Mouse (Mus musculus) hematopoietic stem cell, adult 5-6 weeks (primary cell): ENCODE measurements around the gene Ror1. TPM values are rescaled to one million over a fixed set of nuclear protein-coding genes. Genes with fewer than 3 reads are reported as not detected.

Source experiments
- ATAC-seq, 2 experiments: fragments of 125-278 bp in 1 of 2; replicated peaks in 1 of 2; 2 replicates each; pipeline ENCODE4 v1.8.0; 2016 to 2017; ENCODE audit warnings: inconsistent platforms in 2 of 2, mild to moderate bottlenecking in 2 of 2, moderate number of reproducible peaks in 2 of 2, low read depth in 1 of 2, moderate TSS enrichment in 1 of 2; ENCODE audit not compliant: low FRiP score in 2 of 2, poor library complexity in 2 of 2, severe bottlenecking in 2 of 2, insufficient read depth in 1 of 2, low TSS enrichment in 1 of 2
- total RNA-seq: library from RNA; stranded (forward); fragments of 172-1452, 232-1000 nt; gene quantifications from 2 replicates; pipeline ENCODE4 v1.2.3, GENCODE M21; 2017

The Ror1 gene
- total RNA-seq, 1 experiment from 2014 or later: 0.35 TPM

DNA sequence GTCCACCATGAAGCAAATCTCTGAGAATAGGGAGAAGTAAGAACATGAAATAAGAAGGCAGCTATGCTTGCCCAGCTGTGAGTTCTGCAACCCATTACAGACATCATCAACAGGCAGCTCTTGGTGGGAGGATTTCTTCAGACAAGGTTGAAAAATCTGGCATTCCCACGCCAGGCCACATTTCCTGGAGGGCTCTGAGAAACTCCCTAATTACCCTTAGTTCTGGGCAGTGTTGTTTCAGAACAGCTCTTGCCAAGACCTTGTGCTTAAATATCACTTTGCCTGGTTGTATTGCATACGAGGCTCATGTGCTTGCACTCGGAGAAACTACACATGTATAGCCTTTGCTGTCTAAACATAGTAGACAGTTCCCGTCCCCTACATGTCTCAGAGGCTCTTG, 211.8 kb downstream of the Ror1 start:
- no peak for ATAC-seq

GRCm38 (mm10) chr4:100311775-100312537, 216.4 kb downstream of the Ror1 start:
- no peak for ATAC-seq

GRCm38 (mm10) chr4:100315066-100315465, 219.5 kb downstream of the Ror1 start:
- ATAC-seq: no peak

GRCm38 (mm10) chr4:100321758-100322157, 226.2 kb downstream of the Ror1 start:
- peak; percentile 39 to 42; a peak in 1 of 4 replicates for ATAC-seq

GRCm38 (mm10) chr4:100324719-100325515, 229.3 kb downstream of the Ror1 start:
- ATAC-seq: no peak

- ATAC-seq: no peak
Measured at GRCm38 (mm10) chr4:100328361-100328970, 232.9 kb downstream of the Ror1 start.

- ATAC-seq: no peak
Measured at GRCm38 (mm10) chr4:100335168-100335567, 239.6 kb downstream of the Ror1 start.

DNA sequence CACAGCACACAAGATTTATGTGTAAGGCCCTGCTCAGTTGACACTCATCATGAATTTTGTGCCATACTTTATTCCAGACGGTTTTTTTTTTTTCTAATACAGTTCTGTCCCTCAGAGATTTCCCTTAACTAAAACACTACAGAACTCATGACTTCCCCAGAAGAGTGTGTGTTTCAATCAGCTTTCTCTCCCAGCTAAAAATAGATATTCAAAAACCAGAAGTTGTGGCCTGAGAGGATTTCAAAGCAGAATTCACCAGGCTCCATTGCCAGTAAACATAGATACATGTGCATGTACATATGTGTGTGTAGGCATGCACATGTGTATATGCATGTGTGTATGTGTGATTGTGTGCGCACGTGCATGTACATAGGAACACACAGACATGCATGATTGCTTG, 252.2 kb downstream of the Ror1 start:
- peak; percentile 36 to 71; a peak in 3 of 4 replicates for ATAC-seq

- ATAC-seq: no peak
Measured at GRCm38 (mm10) chr4:100350106-100350795, 254.7 kb downstream of the Ror1 start.

DNA sequence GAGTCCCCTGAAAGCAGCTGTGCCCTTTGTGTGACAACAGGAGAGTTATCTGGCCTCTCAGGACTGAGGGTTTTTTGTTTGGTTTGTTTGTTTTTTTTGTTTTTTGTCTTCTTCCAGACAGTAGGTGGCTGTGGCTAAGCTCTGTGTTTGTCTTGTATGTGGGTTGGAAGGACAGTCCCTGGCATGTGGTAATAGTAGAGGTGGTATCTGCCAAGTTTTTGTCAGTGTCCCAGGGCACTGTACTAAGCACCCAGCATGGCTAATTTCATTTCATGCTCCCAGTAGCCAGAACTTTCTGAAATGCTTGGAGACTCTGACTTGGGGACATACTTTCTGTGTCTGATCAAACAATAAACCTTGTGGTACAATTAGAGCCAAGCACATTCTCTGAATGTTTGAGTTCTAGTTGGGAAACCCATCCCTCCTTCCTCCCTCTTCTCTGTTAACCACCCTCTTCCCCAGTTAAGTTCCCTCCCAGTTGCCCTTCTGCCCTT, 256.3 kb downstream of the Ror1 start:
- no peak for ATAC-seq

- no peak for ATAC-seq
Measured at GRCm38 (mm10) chr4:100355566-100355965, 260.0 kb downstream of the Ror1 start.

DNA sequence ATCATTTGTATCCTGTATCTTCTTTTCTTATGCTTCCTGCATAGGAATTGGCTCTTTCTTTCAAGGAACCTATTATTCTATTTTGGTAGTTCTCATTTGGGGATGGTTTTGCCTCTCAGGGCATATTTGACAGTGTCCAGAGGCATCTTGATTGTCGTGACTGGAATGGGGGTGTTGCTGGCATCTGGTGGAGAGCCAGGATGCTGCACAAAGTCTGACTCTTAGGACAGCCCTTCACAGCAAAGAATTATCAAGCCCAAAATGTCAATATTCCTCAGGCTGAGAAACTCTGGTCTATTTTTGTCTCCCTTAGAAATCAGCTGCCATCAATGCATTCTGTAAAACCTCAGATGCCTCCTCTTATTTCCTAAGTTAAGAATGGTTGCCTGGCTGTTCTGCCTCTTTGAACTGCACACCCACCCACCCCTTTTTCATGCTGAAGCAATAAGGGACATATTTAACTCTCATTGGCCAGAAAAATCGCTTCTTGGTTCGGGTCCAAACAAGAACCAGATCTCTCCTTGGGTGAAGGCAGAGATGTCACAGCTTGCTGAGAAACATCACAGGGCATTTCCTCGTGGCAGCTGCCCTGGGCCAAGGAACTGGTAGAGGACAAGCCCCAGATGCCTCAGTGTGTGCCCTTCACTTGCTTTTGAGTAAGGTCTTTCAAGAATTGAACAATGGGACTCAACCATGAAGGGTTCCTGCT, 262.4 kb downstream of the Ror1 start:
- ATAC-seq: no peak

GRCm38 (mm10) chr4:100363666-100364065, 268.1 kb downstream of the Ror1 start:
- ATAC-seq: no peak

DNA sequence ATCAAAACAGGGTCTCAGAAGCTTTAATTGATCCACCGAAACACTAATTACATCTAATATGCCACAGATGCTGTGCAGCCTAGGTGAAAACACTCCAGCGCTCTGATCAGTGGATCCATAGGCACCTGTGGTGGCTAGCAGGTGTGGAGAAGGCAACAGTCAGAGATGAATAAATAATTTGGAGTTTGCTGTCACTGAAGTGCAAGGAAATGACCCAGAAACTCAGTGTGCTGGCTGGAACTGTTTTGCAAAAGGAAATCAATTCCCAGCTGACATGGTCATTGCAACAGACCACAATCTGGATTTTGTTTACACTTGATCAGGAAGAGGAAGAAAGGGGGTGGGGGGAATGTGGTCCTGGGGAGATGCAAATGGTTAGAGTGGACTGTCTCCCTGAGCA, 273.1 kb downstream of the Ror1 start:
- ATAC-seq: no peak

DNA sequence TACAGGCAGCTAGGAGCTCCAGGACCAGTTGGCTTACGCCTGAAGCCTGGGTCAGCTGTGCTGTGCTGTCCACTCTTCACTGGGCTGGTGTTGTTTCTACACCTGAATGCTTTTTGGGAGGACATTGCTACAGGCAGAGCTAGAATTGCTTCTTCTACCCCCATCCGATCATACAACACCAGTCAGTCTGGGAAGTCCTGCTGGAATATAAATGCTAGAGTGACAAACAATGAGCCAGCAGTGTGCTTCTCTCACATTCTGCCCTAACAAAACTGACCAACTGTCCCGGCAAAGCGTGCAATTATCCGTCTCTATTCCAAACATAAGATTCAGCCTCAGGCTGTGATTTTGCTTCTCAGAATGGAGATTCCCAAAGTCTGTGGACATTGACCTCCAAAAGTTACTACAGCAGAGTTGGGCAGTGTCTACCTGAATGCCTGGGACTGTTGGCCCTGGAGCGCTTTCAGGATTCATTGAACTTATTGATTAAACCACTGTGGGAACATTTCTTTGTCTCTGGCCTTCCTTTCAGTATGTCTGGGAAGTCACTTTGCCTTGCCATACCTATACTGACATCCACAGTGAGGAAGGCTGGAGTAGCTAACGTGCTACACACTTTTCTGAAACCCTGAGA, 274.1 kb downstream of the Ror1 start:
- no peak for ATAC-seq

- ATAC-seq: no peak
Measured at GRCm38 (mm10) chr4:100372806-100373205, 277.2 kb downstream of the Ror1 start.

- no peak for ATAC-seq
Measured at GRCm38 (mm10) chr4:100373780-100374179, 278.2 kb downstream of the Ror1 start.
